Mouse (Mus musculus) G1E-ER4 (cell line): ENCODE measurements around the gene Clcf1. TPM values are rescaled to one million over a fixed set of nuclear protein-coding genes. Genes with fewer than 3 reads are reported as not detected.

Experiments used
- GATA1 ChIP-seq: IDR thresholded peaks from one replicate; pipeline ENCODE4 v1.8.0; 2012; ENCODE audit warnings: low read length, inconsistent platforms
- polyA plus RNA-seq: library from polyadenylated mRNA; stranded (reverse); fragments of >175 nt; gene quantifications from 2 replicates; pipeline ENCODE4 v1.2.3, GENCODE M21; 2012

Clcf1 gene
- polyA plus RNA-seq, 1 experiment: not detected

DNA sequence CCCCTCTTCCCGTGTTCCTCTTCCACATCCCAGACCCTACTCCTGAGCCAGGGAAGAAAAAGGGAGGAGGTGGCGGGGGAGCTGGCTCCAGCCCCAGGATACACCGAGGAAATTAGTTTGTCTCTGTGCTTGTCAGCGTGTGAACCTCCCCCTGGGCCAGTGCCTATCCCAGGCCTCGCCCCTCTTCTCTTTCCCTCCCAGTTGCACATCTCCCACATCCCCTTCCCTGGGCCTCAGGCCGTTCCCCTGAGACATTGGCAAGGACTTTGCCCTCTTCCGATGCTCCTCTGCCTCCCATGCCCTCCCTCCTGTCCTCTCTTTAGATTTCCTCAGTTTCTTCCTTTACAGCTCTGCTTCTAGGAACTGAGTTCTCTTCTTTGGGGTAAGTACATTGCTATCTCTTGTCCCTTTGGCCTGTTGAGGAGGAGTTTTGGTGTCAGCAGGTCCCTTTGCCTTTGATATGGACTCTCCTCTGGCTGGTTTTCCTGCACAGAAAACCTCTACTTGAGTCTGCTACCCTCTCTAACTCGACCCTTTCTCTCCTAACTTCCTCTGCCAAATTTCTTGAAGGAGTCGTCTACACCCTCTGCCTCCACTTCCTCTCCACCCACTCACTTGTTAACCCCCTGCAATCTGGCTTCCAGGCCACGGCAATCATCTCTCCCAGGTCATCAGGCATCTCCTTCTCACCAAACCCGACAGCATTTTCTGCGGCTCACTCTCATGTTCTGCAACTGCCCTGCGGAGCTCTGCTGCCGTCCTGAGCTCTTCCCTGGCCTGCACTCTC, 7.1 kb downstream of the Clcf1 start:
- TF ChIP-seq GATA1: no peak

DNA sequence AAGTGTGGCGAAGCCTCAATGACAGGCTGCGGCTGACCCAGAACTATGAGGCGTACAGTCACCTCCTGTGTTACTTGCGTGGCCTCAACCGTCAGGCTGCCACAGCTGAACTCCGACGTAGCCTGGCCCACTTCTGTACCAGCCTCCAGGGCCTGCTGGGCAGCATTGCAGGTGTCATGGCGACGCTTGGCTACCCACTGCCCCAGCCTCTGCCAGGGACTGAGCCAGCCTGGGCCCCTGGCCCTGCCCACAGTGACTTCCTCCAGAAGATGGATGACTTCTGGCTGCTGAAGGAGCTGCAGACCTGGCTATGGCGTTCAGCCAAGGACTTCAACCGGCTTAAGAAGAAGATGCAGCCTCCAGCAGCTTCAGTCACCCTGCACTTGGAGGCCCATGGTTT, 8.1 kb downstream of the Clcf1 start:
- TF ChIP-seq GATA1: no peak

DNA sequence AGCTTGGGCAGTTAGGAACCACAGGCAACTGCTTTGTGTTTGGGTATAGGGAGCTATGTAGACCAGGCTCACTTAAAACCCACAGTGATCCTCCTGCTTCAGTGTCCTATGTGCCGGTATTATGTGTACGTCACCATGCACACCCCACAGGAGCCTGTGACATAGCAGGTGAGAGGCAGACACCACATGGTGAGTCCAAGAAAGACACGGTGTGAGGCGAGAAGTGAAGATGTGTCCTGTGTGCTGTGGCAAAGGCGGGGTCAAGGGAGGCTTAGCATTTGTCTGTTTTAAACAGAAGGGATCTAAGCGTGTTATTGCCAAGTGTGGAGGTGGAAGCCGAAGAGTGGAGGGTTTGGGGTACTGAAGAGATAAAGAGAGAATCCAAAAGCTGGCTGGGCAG, 12.7 kb downstream of the Clcf1 start:
- TF ChIP-seq GATA1: no peak

DNA sequence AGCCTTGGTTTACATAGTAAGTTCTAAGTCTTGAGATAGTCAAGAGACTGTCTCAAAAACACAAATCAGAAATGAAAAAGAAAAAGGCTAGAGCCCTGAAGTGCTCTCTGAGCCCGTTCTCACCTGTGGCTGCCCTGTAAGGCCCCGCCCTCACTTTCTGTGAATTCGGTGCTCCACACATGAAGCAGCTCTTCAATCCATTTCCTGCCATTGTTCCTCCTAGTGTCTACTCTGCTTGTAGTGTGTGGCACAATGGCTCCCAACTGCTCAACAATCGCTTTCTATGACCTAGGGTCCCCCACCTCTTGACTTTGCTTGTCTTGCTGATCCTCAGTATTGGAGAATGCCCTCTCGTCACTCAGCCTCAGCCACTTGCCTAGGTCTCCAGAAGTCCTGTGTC, 13.4 kb downstream of the Clcf1 start:
- no peak for TF ChIP-seq GATA1

DNA sequence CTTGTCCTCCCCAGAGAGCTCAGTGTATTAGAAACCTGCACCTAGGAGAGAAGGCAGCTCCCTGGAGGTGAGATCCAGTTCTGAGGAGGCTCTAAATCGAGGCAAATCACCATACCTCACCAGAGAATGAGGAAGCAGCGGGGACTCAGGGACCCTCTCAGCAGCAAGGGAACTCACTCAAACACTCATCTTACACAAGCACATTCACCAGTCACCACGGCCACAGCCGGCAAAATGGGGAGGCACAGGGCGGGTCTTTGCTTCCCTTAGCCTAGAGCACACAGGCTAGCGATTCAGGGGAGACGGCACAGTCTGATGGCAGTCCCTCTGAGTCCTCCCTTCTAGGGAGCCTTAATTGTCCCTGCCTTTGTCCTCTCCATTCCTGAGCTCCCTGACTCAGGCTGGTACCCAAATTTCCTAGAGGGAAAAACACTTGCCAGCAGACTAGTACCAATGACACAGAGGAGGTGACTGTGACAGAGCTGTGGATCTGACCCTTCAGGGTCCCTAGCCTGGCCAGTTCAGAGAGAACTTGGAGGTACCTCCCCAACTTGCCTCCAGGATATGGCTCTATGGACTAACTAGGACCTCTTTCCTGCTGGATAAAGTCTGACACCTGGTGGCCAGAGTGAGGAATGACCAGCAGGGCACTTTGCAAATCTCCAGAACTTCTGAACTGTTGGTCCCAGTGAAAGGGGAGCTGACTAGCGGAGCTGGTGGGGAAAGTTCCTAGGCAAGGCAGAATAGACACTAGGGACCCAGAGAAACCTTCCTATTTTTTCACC, 14.0 kb downstream of the Clcf1 start:
- TF ChIP-seq GATA1: no peak

DNA sequence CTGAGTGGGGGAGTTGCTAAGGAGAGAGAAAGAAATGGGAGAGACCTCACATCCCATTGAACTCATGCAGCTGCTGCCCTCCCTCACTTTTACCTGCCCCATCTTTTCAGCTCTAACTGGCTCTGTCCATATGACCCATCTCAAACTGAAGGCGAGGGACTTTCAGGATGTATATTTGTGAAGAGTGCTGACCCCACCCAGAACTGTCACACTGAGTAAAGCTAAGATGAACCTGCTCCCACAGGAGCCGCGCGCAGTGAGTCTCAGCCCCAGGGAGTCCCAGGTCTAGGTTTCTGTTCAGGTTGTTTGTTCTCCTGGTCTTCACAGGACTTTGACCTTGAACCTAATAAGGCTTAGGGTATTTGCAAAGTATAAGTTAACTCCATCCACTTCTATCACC, 14.9 kb downstream of the Clcf1 start:
- TF ChIP-seq GATA1: no peak

DNA sequence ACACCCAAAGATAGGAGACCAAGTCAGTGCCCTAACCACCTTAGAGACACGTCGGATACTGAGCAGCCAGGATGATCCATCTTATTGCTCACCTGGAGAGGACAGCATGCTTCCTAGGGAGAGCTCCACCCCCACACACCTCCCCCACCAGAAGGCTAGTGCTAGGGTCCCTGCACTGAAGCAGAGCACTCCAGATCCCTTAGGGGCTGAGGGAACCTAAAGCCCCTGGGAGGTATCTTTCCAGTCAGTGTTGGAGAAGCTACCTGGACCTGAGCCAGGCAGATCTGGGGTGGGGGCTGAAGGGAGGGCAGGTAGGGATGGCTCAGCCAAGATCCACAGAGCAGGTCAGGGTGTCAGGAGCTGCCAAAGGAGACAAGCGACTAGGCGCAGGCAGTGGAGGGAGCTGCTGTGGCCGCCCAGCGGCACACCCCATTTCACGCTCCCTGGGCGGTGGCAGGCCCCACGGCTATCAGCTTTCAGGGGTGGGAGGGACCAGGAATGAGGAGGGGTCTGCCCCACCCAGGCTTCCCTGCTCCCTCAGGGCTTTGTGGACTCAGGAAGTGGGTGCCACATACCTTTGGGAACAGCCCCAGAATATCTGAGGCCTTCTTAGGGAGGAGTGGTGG, 15.5 kb downstream of the Clcf1 start:
- no peak for TF ChIP-seq GATA1

DNA sequence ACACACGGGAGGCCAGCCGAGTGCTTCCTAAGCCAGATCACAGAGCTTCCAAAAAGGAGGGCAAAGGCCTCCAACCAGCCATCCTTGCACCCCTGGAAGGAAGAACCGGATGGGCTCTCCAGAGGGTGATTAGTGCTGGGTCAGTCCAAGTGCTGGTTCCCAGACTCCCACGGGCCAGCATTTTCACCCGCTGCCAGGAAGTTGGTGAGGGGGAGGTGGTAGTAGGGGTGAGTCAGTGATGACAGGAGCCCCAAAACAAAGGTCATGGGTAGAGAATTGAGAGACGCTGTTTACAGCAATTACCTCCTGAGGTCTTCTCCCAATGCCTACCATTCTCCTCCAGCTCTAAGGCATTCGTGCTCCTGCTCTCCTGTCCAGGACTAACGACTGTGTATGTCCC, 16.4 kb downstream of the Clcf1 start:
- no peak for TF ChIP-seq GATA1

DNA sequence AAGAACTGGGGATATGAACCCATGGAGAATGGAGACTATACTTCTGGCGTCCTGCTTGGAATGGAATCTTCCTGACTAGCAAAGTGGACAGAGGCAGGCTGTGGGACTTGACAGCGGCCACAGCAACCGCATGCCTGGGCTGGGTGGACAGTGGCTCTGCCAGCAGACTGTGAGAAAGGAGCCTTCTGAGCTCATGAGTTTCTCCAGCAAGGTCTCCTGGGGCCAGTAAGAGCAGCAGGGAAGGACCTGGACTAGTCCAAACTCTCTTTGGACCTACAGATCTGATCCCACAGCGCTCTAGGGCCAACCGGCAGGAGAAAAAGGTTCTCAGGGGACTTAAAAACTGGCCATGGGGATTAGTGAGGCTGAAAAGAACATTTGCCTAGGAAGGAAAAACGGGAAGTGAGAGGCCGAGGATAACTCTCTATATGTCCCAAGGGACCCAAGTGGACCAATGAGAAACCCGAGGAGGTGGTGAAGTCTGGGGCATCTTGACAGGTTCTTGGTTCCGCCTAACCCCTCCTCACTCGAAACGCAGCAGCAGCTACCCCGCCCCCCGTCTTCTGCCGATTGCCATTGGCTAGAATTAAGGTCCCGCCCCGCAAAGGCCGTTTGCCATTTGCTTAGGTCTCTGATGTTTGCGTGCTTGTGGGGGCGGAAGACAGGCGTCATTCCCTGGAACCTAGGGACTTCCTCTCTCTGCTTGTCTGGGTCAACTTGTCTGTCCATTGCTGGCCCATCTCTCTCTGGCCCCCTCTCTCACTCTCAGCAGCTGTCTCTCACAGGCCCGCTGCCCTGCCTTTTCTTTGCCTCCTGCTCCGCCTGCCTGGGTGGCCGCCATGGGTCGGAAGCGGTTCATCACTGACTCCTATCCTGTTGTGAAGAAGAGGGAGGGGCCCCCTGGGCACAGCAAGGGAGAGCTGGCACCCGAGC, 17.5 kb downstream of the Clcf1 start, which contains the start of gene Pold4:
Gene Pold4, plus strand, starts transcription at position 647 of the 933 bp plus-strand sequence.
- no peak for TF ChIP-seq GATA1

DNA sequence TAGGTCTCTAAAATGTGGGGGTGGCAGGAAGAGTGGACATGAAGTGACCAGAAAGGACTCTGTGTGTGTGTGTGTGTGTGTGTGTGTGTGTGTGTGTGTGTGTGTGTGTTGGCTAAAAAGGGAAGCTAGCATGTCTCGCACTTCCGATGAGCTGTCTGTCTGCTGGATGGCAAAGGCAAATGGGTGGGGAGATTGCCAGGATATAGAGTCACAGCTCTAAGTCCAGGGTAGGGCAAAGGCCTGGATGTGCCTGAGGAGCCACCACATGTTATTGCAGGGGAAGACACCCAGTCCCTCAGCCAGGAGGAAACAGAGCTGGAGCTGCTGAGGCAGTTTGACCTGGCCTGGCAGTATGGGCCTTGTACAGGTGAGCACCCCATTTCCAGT, 18.1 kb downstream of the Clcf1 start:
- TF ChIP-seq GATA1: no peak

DNA sequence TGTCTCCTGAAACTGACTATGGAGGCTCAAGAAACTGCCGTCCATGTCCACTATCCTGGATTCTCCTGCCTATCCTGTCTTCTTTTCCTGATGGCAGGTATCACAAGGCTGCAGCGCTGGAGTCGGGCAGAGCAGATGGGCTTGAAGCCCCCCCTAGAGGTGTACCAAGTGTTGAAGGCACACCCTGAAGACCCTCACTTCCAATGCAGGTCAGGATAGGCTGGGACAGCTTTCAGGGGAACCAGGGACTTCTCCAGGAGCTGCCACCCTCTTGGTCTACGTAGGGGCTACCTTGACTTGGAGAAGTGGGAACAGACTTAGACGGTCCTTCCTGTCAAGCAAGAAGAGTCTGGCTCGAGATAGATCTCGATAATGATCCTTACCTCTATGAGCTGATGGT, 18.6 kb downstream of the Clcf1 start:
- no peak for TF ChIP-seq GATA1

DNA sequence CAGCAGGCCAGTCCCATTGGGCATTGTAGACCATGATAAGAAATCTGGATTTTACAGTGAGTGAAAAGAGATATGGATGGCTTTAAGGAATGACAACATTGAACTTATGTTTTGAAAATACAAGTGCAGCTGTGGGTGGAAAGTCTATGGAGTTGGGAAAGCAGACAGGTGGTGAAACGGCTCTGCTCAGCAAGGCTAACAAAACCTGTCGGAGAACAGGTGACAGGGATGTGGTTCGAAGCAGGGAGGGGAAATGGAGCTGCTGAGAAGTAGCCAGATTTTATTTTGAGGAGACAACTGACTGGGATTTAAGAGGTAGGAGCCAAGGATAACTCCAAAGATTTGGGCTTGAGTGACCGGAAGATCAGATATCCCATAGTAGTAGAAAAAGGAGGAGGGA, 20.5 kb downstream of the Clcf1 start:
- TF ChIP-seq GATA1: no peak

DNA sequence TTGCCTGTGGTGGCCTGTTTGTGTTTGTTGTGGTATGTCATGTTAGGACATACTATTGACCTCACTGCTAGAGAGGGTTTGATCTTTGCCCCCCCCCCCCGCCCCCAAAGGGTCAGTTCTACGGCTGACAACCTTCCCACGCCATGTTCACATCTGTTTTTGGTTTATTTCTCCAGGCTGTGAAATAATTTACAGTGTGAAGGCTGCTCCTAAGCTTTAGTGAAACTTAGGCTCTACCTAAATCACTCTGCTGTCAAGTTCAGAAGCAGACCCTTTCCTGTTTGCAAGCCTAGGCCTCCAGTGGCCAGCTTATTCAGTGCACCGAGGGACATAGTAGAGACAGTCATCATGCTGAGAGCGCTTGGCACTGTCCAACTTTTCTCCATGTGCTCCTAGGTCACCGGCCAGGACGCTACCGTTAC, 26.2 kb downstream of the Clcf1 start:
- TF ChIP-seq GATA1: no peak

DNA sequence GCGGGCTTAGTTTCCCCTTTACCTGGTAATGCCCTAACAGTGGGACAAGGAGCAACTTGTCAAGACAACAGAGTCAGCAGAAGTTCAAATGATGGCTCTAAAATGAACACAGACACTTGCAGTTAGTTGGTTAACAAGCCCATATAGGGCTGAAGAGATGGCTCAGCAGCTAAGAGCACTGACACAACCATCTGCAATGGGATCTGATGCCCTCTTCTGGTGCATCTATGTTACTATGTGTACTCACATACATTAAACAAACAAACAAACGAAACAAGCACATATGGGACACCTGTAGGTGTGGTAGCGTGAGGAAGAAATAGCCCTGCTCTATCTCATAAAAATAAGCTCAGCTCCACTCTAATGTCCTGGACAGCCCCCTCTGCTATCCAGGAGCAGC, 28.4 kb downstream of the Clcf1 start:
- no peak for TF ChIP-seq GATA1

DNA sequence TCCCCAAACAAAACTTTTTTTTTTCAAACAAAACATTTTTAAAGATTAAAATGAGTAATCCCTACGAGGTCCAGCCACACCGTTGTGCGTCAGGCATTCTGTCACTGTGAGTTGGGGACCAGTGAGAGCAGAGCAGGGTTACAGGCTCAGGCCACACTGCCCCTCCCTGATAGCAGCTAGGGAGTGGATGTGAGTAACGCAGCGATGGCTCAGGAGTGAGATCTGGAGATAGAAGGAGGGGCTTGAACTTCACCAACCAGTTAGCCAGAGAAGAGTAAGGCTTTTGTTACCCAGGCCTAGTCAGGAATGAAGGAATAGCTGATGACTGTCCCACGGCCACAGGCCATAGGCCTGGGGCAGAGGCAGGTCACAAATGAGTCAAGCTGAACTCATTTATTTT, 30.7 kb downstream of the Clcf1 start:
- TF ChIP-seq GATA1: no peak

DNA sequence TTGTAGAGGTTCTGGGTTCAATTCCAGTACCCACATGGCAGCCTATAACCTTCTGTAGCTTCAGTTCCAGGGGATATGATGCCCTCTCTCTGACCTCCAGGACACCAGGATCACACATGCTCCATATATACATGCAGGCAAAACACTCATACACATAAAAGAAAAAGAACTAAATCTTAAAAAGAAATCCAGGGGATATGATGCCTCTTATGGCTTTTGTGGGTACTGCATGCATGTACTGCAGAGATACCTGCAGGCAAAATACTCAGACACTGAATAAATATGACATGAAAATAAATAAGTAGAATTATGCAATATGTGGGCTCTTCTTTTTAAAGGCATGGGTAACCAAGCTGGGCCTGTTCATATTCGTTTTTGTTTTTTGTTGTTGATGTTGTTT, 33.0 kb downstream of the Clcf1 start:
- no peak for TF ChIP-seq GATA1
